Mouse (Mus musculus): ENCODE results near the gene Ints4. TPM values are rescaled to one million over a fixed set of nuclear protein-coding genes. Genes with fewer than 3 reads are reported as not detected.
A peak's percentile ranks its signal among the peaks of the same experiment; 100 is the strongest.

The Ints4 gene
- polyA plus RNA-seq, 1 experiment from 2014 or later: 57.2 TPM

GRCm38 (mm10) chr7:97479349-97479748, 1.4 kb upstream of the Ints4 start:
- H3K4me1 ChIP-seq: peaks cover 17% of the 10 kb centered on the region
- H3K36me3 ChIP-seq: no peaks in the 10 kb centered on the region
- H3K4me3 ChIP-seq: no peak overlapping the region
- H3K27me3 ChIP-seq (ENCODE audit: low read depth, poor library complexity, severe bottlenecking): no peaks in the 10 kb centered on the region
- DNase-seq (ENCODE audit: low spot score): no peak
- H3K27ac ChIP-seq (replicated peaks): no peak overlapping the region
- no peaks in the 10 kb centered on the region for H3K9me3 ChIP-seq (replicated peaks)
- 60% methylated on average over 3 of the region's 3 CpGs for WGBS

GRCm38 (mm10) chr7:97480290-97480689, 466 bp upstream of the Ints4 start:
- H3K4me3 ChIP-seq: peak overlapping the region; percentile 66
- H3K36me3 ChIP-seq: peaks cover 7% of the 10 kb centered on the region
- WGBS: 30% methylated on average over 3 of the region's 3 CpGs
- H3K9me3 ChIP-seq (replicated peaks): no peaks in the 10 kb centered on the region
- no peak for DNase-seq (ENCODE audit: low spot score)
- peak overlapping the region; percentile 81 for H3K27ac ChIP-seq (replicated peaks)
- peaks cover 17% of the 10 kb centered on the region for H3K4me1 ChIP-seq
- H3K27me3 ChIP-seq (ENCODE audit: low read depth, poor library complexity, severe bottlenecking): no peaks in the 10 kb centered on the region

GRCm38 (mm10) chr7:97483378-97483777, 2.6 kb downstream of the Ints4 start:
- WGBS: 93% methylated on average over 2 of the region's 2 CpGs
- Histone ChIP-seq H3K9me3 (replicated peaks) (no peaks in the 10 kb centered on the region), H3K27ac (replicated peaks) (no peak overlapping the region), H3K4me3 (no peak overlapping the region), H3K36me3 (peaks cover 37% of the 10 kb centered on the region), H3K4me1 (peaks cover 17% of the 10 kb centered on the region), H3K27me3 (ENCODE audit: low read depth, poor library complexity, severe bottlenecking) (no peaks in the 10 kb centered on the region)
- DNase-seq (ENCODE audit: low spot score): no peak

- Histone ChIP-seq H3K27me3 (ENCODE audit: low read depth, poor library complexity, severe bottlenecking) (no peaks in the 10 kb centered on the region), H3K4me1 (no peaks in the 10 kb centered on the region), H3K4me3 (no peak overlapping the region), H3K9me3 (replicated peaks) (0 out of 2 replicates have a peak, but pooled peaks cover 6% of the 10 kb centered on the region), H3K27ac (replicated peaks) (no peak overlapping the region), H3K36me3 (peaks cover 81% of the 10 kb centered on the region)
- WGBS: 80% methylated on average over 3 of the region's 3 CpGs
- DNase-seq (ENCODE audit: low spot score): no peak
These were observed 10.4 kb downstream of the Ints4 start for GRCm38 (mm10) chr7:97491157-97491556.

GRCm38 (mm10) chr7:97492420-97492819, 11.7 kb downstream of the Ints4 start:
- 0 out of 2 replicates have a peak, but pooled peaks cover 6% of the 10 kb centered on the region for H3K9me3 ChIP-seq (replicated peaks)
- no peaks in the 10 kb centered on the region for H3K27me3 ChIP-seq (ENCODE audit: low read depth, poor library complexity, severe bottlenecking)
- DNase-seq (ENCODE audit: low spot score): no peak
- H3K36me3 ChIP-seq: peaks cover 78% of the 10 kb centered on the region
- H3K4me3 ChIP-seq: no peak overlapping the region
- no peaks in the 10 kb centered on the region for H3K4me1 ChIP-seq
- no peak overlapping the region for H3K27ac ChIP-seq (replicated peaks)
- 96% methylated on average over 4 of the region's 4 CpGs for WGBS

- Histone ChIP-seq H3K4me3 (no peak overlapping the region), H3K27ac (replicated peaks) (no peak overlapping the region), H3K4me1 (no peaks in the 10 kb centered on the region), H3K9me3 (replicated peaks) (0 out of 2 replicates have a peak, but pooled peaks cover 6% of the 10 kb centered on the region), H3K27me3 (ENCODE audit: low read depth, poor library complexity, severe bottlenecking) (no peaks in the 10 kb centered on the region), H3K36me3 (peaks cover 77% of the 10 kb centered on the region)
- no peak for DNase-seq (ENCODE audit: low spot score)
These were observed 14.3 kb downstream of the Ints4 start for GRCm38 (mm10) chr7:97495052-97495451.

GRCm38 (mm10) chr7:97500555-97501209, 19.9 kb downstream of the Ints4 start:
- 0 out of 2 replicates have a peak, but pooled peaks cover 5% of the 10 kb centered on the region for H3K9me3 ChIP-seq (replicated peaks)
- H3K36me3 ChIP-seq: peaks cover 78% of the 10 kb centered on the region
- no peak overlapping the region for H3K4me3 ChIP-seq
- WGBS: 90% methylated on average over 5 of the region's 5 CpGs
- no peak overlapping the region for H3K27ac ChIP-seq (replicated peaks)
- DNase-seq (ENCODE audit: low spot score): no peak
- no peaks in the 10 kb centered on the region for H3K4me1 ChIP-seq
- no peaks in the 10 kb centered on the region for H3K27me3 ChIP-seq (ENCODE audit: low read depth, poor library complexity, severe bottlenecking)

GRCm38 (mm10) chr7:97514786-97515185, 34.0 kb downstream of the Ints4 start:
- WGBS: 79% methylated on average over 1 of the region's 1 CpGs
- no peaks in the 10 kb centered on the region for H3K4me1 ChIP-seq
- H3K27ac ChIP-seq (replicated peaks): no peak overlapping the region
- no peak for DNase-seq (ENCODE audit: low spot score)
- no peaks in the 10 kb centered on the region for H3K9me3 ChIP-seq (replicated peaks)
- no peaks in the 10 kb centered on the region for H3K27me3 ChIP-seq (ENCODE audit: low read depth, poor library complexity, severe bottlenecking)
- H3K36me3 ChIP-seq: peaks cover 97% of the 10 kb centered on the region
- no peak overlapping the region for H3K4me3 ChIP-seq

- no peak for DNase-seq (ENCODE audit: low spot score)
- no peak overlapping the region for H3K4me3 ChIP-seq
- no peak overlapping the region for H3K27ac ChIP-seq (replicated peaks)
- no peaks in the 10 kb centered on the region for H3K9me3 ChIP-seq (replicated peaks)
- H3K4me1 ChIP-seq: no peaks in the 10 kb centered on the region
- peaks cover 91% of the 10 kb centered on the region for H3K36me3 ChIP-seq
- H3K27me3 ChIP-seq (ENCODE audit: low read depth, poor library complexity, severe bottlenecking): no peaks in the 10 kb centered on the region
- 98% methylated on average over 2 of the region's 2 CpGs for WGBS
These were observed 39.2 kb downstream of the Ints4 start for GRCm38 (mm10) chr7:97519935-97520334.

- Histone ChIP-seq H3K27ac (replicated peaks) (no peak overlapping the region), H3K4me1 (no peaks in the 10 kb centered on the region), H3K4me3 (no peak overlapping the region), H3K27me3 (ENCODE audit: low read depth, poor library complexity, severe bottlenecking) (no peaks in the 10 kb centered on the region), H3K36me3 (peaks cover 98% of the 10 kb centered on the region), H3K9me3 (replicated peaks) (no peaks in the 10 kb centered on the region)
- no peak for DNase-seq (ENCODE audit: low spot score)
- 87% methylated on average over 5 of the region's 5 CpGs for WGBS
These were observed 54.8 kb downstream of the Ints4 start for GRCm38 (mm10) chr7:97535531-97535930.

- Histone ChIP-seq H3K4me3 (no peak overlapping the region), H3K36me3 (peaks cover 98% of the 10 kb centered on the region), H3K27me3 (ENCODE audit: low read depth, poor library complexity, severe bottlenecking) (no peaks in the 10 kb centered on the region), H3K4me1 (no peaks in the 10 kb centered on the region), H3K27ac (replicated peaks) (no peak overlapping the region), H3K9me3 (replicated peaks) (no peaks in the 10 kb centered on the region)
- WGBS: 93% methylated on average over 5 of the region's 5 CpGs
- DNase-seq (ENCODE audit: low spot score): no peak
These were observed 55.8 kb downstream of the Ints4 start for GRCm38 (mm10) chr7:97536571-97536970.

GRCm38 (mm10) chr7:97546462-97546861, 65.7 kb downstream of the Ints4 start:
- Histone ChIP-seq H3K4me1 (no peaks in the 10 kb centered on the region), H3K4me3 (no peak overlapping the region), H3K9me3 (replicated peaks) (no peaks in the 10 kb centered on the region), H3K27me3 (ENCODE audit: low read depth, poor library complexity, severe bottlenecking) (no peaks in the 10 kb centered on the region), H3K36me3 (peaks cover 23% of the 10 kb centered on the region), H3K27ac (replicated peaks) (no peak overlapping the region)
- DNase-seq (ENCODE audit: low spot score): no peak
- WGBS: 79% methylated on average over 2 of the region's 2 CpGs

GRCm38 (mm10) chr7:97549301-97549700, 68.5 kb downstream of the Ints4 start:
- Histone ChIP-seq H3K27me3 (ENCODE audit: low read depth, poor library complexity, severe bottlenecking) (no peaks in the 10 kb centered on the region), H3K4me1 (no peaks in the 10 kb centered on the region), H3K27ac (replicated peaks) (no peak overlapping the region), H3K9me3 (replicated peaks) (no peaks in the 10 kb centered on the region), H3K4me3 (no peak overlapping the region), H3K36me3 (no peaks in the 10 kb centered on the region)
- WGBS: 93% methylated on average over 10 of the region's 10 CpGs
- DNase-seq (ENCODE audit: low spot score): no peak

Data from midbrain, embryonic 10.5 days (tissue).